Mouse (Mus musculus): ENCODE measurements at regions not wholly inside any gene's neighbourhood (a gene's known extent, or its start where the extent isn't known, plus 50 kb on each side); places are given as distances from the start of the nearest gene placed in this dataset.

DNA sequence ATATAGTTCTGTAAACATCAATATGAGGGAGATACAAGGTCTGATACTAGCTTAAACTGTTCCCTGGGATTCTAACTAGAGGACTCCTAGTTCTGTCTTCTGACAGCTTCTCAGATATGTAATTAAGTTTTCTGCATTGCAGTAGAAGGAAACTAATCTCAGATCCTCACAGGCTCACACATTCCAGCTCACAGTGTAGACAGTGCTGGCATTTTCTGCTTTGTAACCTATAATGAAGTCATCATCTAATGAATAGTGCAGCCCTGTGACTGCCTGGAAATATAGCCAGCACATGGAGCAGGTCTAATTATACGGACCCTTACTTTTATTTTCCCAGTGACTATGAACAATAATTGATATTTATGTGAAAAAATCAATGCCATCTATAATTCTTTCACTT is 331.2 kb upstream of the Celf2 start:
- no peak for DNase-seq (ENCODE audit: extremely low spot score in 1 of 2, low spot score in 2 of 2)
- intact Hi-C loops (cut with DNase I) = no loop called here

GRCm38 (mm10) chr2:7837877-7838276 is 328.5 kb upstream of the Celf2 start:
- intact Hi-C loops (cut with DNase I) = no loop called here
- no peak for DNase-seq (ENCODE audit: extremely low spot score in 1 of 2, low spot score in 2 of 2)

DNA sequence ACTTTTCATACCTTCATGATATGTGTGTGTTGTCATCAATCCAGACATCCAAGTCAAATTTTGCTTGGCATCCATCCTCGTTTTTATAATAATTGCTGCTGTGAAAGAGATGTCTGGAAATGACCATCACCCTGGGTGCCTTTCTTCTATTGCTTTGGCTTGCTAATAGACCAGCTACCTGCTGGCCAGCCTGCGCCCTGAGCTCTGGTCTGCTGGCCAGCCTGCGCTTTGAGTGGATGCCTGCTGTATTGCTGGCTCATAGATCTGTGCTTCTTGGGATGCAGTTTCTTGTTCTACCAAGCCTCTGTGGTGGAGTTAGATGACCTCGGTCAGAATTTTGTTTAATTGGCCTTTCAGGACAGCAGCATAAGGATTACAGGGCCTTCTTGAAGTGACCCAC is 321.9 kb upstream of the Celf2 start:
- intact Hi-C loops (cut with DNase I) = no loop called here
- DNase-seq (ENCODE audit: extremely low spot score in 1 of 2, low spot score in 2 of 2) = no peak

DNA sequence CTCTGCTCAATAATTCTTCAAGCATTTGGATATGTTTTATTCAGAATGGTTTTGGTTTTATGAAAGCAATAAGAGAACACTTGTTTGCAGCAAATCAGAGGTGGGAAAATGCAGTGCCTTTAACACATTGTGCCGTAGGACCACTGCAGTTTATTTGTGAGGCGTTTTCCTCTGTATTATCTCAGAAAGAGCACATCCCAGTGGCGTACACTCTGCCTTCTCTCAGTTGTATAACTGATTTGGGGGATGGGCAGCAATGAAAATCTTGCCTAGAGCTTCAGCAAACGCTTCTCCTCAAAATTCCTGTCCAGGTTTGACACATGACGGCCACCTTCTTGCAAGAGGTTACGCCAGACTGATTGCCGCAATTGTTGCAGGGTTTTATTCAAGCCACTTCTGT is 316.9 kb upstream of the Celf2 start:
- intact Hi-C loops (cut with DNase I) = no loop called here
- DNase-seq (ENCODE audit: extremely low spot score in 1 of 2, low spot score in 2 of 2) = no peak

- intact Hi-C loops (cut with DNase I) = no loop called here
- DNase-seq (ENCODE audit: extremely low spot score in 1 of 2, low spot score in 2 of 2) = no peak
Observed at GRCm38 (mm10) chr2:7796415-7796814, 287.1 kb upstream of the Celf2 start.

DNA sequence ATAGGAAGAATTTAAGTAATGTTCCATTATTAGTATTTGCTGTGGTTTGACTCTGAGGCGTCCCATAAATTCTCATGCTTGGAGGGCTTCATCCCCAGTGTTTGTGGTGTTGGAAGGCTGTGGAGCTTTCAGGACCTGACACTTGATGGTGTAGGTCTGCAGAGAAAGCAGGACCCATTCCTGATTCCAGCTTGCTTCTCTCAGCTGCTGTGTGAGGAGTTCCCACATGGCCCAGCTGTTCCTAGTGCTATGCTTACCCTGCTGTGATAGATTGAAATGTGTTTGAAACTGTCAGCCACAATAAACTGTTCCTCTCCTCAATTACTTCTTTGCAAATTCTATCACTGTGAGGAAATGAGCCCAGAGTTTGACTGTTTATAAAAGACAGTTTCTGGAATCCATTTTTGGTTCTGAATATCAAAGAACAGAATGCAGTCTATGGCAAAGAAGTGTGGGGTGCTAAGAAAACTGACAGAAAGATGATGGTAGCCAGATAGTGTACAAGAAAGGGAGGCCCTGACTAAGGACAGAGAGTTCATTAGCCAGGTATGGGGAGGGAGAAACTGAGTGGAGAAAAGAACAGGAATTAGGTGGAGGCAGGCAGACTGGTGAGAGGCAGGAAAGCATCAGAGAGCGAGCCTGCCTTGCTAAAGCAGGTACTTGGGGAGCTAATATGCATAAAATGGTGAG is 283.2 kb upstream of the Celf2 start:
- DNase-seq (ENCODE audit: extremely low spot score in 1 of 2, low spot score in 2 of 2) = peak in 1 of 2 experiments; percentile 13
- intact Hi-C loops (cut with DNase I) = no loop called here

- no peak for DNase-seq (ENCODE audit: extremely low spot score in 1 of 2, low spot score in 2 of 2)
- intact Hi-C loops (cut with DNase I) = no loop called here
Observed at GRCm38 (mm10) chr2:7778610-7779009, 269.2 kb upstream of the Celf2 start.

DNA sequence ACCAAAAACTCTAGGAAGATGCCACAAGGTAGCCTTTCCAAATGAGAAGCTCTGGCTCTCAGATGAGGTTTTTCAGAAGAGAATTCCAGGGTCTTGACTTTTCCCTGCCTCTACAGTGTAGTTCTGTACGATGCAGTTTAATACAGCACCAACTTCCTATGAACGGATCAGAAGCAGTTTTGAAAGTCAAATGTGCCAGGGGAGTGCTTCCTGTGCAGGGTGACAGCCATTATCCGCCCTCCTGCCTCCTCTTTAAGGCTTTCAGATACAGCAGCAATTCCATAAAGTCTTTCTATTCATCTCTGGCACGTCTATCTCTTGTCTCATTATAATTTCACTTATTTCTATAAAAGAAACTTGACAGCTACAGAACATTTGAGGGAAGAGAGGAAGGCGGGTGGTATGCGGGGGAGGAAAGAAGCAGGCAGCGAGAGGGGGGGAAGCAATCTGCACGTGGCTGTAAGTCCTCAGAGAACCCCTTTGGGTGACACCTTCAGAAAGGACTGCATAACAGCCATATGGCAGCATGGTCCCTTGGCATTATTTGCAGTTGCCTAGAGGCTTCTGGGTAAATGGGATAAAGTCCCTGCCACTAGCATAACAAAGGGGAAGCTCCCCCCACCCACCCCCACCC is 224.9 kb upstream of the Celf2 start:
- DNase-seq (ENCODE audit: extremely low spot score in 1 of 2, low spot score in 2 of 2) = peak; percentile 66 to 73
- intact Hi-C loops (cut with DNase I) = loop anchor here (10.0 kb wide), 3 partner anchors 291 to 801 kb away; no protein-coding TSS in a partner anchor

DNA sequence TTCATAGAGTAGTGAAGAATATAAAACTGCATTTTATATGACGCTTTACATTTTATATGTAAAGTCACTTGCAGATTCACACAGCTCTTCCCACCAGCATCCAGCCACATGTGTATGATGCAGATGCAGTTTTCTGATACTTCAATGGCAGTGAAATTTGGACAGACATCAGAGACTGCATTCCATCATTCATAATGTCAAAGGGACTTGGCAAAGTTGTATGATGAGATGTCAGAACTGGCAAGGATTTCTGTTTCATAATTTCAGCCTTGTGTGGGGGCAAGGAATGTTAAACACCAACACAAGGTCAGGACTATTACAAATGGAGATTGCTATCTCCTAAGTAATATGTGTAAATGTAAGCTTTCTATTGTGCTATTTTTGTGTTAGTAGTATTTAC is 221.6 kb upstream of the Celf2 start:
- intact Hi-C loops (cut with DNase I) = loop anchor here (10.0 kb wide), 3 partner anchors 294 to 804 kb away; no protein-coding TSS in a partner anchor
- DNase-seq (ENCODE audit: extremely low spot score in 1 of 2, low spot score in 2 of 2) = no peak

DNA sequence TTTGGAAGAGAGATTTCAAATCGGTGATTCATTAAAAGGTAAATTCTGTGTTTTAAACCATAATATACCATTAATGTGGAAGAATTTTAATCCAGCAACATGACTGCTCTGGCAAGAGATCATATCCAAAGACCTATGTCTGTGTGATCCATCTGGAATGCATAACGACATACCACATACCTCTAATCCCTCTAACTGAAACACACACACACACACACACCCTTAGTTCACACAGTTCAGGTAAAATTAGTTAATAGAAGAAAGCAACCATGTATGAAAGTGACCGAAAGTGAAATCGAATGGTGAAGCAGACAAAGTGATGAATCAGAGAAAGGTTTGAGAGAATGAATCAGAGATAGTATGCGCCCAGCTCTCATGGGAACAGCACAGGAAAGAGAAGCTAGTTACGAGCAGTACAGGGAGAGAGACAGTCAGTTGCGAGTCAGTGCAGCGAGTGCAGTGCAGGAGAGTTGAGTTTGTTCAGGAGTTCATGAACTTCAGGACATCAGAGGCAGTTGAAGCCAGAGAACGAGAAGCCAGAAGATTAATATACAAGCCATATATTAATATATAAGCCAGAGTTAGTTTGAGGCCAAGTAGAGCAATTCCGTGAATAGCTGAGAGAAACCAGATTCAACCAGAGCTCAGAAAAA is 213.0 kb upstream of the Celf2 start:
- intact Hi-C loops (cut with DNase I) = no loop called here
- no peak for DNase-seq (ENCODE audit: extremely low spot score in 1 of 2, low spot score in 2 of 2)

GRCm38 (mm10) chr2:7711046-7711445 is 201.7 kb upstream of the Celf2 start:
- intact Hi-C loops (cut with DNase I) = no loop called here
- DNase-seq (ENCODE audit: extremely low spot score in 1 of 2, low spot score in 2 of 2) = no peak

DNA sequence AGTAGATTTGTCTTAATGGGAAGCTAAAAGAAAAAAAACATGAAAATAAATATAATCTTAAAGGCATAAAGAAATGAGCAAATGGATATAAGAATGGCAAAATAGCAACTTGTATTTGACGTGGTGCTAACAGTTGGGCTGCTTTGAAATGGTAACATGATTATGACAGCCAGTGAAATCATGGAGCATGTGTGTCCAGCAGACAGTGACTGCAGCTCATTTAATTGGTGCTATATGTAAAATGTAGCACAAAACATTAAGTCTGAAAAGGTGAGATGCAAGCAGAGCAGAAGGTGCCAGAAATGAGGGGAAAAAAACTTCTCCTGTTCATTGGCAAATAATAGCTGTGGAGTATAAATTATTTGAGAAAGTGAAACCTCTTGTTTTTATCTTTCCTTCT is 201.1 kb upstream of the Celf2 start:
- no peak for DNase-seq (ENCODE audit: extremely low spot score in 1 of 2, low spot score in 2 of 2)
- intact Hi-C loops (cut with DNase I) = no loop called here

DNA sequence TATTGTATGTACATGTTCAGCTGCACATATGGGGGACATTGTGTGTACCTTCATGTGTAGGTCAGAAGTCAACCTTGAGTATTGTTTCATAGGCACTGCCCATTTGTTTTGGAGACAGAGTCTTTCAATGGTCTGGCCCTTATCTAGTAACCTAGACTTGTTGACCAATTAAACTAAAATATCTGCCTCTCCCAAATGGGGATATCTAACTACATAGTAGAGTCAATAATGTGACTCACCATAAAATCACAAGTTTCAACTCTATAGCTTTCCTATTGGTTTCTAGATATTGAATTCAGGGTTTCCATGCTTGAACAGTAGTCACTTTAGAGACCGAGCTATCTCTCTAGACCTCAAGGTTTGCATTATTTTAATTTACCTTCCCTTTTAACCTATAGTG is 174.0 kb upstream of the Celf2 start:
- intact Hi-C loops (cut with DNase I) = no loop called here
- no peak for DNase-seq (ENCODE audit: extremely low spot score in 1 of 2, low spot score in 2 of 2)

GRCm38 (mm10) chr2:7640892-7641291 is 131.5 kb upstream of the Celf2 start:
- intact Hi-C loops (cut with DNase I) = no loop called here
- DNase-seq (ENCODE audit: extremely low spot score in 1 of 2, low spot score in 2 of 2) = no peak

DNA sequence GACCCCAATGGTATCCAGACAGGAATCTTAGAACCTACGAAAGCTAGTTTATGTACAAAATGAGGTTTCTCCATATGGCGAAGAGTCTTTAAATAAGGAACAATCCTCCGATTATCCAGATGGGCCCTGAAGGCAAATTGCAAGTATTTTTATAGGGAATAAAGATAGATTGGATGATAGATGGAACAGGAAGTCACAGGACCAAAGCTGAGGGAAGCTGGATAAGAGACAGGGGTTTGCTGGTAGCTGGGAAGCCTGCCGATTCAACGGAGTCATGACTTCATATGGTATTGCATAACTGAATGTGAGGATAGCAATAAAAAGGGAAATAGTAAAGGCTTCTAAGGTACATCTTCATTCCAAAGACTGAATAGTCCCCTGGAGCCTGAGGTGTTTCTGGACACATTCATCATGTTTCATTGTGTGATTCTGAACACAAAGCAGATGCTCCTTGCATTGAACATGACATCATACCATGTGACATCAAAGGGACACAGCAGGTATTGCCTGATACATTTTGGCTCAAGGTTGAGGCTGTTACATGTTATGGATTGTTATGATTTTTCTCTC is 113.4 kb upstream of the Celf2 start:
- peak in 1 of 2 experiments; percentile 8 for DNase-seq (ENCODE audit: extremely low spot score in 1 of 2, low spot score in 2 of 2)
- intact Hi-C loops (cut with DNase I) = no loop called here

GRCm38 (mm10) chr2:7619888-7620664 is 110.7 kb upstream of the Celf2 start:
- intact Hi-C loops (cut with DNase I) = no loop called here
- peak; percentile 49 to 50 for DNase-seq (ENCODE audit: extremely low spot score in 1 of 2, low spot score in 2 of 2)

DNA sequence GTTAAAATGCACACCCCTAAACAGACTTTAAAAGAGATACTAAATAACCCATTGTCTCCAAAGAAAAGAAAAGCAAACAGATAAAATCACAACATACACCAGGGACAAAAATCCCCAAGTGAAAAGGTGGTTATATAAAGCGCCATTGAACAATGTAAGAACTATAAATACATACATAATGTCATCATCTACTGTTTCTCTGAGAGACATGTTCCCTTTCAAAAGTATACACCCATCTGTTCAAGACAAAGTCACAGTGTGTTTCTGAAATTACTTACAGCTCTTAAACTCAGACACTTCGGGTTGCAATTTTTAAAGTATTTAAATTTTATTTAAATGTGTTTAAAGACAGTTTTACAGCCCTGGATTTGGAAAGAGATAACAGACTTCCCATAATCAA is 68.8 kb upstream of the Celf2 start:
- DNase-seq (ENCODE audit: extremely low spot score in 1 of 2, low spot score in 2 of 2) = peak in 1 of 2 experiments; percentile 32
- intact Hi-C loops (cut with DNase I) = no loop called here
